Mouse (Mus musculus): Measurements from ENCODE around the gene Gm26938. TPM values are rescaled to one million over a fixed set of nuclear protein-coding genes. Genes with fewer than 3 reads are reported as not detected.

Gm26938 gene
- polyA plus RNA-seq, 1 experiment from 2014 or later: not detected

GRCm38 (mm10) chr5:139824531-139824930, 1.7 kb downstream of the Gm26938 start:
- peaks cover 15% of the 10 kb centered on the region for H3K79me2 ChIP-seq (ENCODE audit: inconsistent target)
- H3K36me3 ChIP-seq (ENCODE audit: inconsistent target): peaks cover 28% of the 10 kb centered on the region
- H3K4me3 ChIP-seq (ENCODE audit: inconsistent target): no peak overlapping the region
- H3K27ac ChIP-seq: no peak overlapping the region
- 95% methylated on average over 10 of the region's 10 CpGs for WGBS (ENCODE audit: missing documents)

DNA sequence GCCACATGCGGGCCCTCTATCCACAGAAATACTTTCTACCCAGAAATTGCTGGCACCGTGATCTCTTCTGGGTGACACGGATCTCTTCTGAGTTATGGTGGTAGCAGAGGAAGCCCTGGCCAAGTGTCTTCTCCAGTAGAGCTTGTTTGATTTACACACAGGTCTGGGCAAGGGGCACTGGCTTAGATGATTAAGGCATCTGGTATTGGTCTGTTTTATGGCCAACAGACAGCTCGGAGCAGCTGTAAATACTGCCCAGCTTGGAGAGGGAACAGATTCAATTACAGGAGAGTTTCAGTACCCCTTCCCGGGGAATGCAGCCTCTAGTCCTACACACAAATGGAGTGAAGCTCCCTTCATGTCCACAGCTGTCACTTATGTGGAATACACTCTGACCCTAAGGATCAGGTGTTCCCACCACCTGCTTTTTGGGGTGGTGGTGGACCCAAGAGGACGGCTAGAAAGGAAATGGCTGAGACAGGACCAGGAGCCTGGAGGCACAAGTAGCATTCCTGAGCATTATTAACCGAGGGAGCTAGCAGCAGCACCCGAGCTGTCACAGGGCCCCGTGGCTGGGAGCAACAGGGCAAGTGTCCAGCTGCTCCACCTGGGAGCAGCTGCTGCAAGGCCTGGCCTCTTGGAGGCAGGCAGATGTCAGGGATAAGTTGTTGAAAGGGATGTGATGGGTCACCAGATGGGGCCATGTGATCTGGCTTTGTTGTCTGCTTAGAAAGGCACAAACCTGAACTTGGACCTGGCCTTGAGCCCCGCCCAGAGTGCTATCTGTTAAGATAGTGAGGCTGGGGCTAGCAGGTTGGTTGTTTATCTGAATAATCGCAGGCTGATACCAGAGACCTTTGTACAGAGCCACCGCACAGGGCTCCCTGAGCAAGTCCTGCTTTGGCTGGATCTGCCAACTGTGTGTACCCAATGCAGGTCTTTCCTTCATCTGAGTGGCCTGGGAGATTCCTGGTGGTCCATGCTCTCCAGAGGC, 4.4 kb downstream of the Gm26938 start:
- Histone ChIP-seq H3K36me3 (ENCODE audit: inconsistent target) (peaks cover 28% of the 10 kb centered on the region), H3K79me2 (ENCODE audit: inconsistent target) (peaks cover 15% of the 10 kb centered on the region), H3K4me3 (ENCODE audit: inconsistent target) (no peak overlapping the region), H3K27ac (no peak overlapping the region)
- WGBS (ENCODE audit: missing documents): 92% methylated on average over 12 of the region's 12 CpGs

DNA sequence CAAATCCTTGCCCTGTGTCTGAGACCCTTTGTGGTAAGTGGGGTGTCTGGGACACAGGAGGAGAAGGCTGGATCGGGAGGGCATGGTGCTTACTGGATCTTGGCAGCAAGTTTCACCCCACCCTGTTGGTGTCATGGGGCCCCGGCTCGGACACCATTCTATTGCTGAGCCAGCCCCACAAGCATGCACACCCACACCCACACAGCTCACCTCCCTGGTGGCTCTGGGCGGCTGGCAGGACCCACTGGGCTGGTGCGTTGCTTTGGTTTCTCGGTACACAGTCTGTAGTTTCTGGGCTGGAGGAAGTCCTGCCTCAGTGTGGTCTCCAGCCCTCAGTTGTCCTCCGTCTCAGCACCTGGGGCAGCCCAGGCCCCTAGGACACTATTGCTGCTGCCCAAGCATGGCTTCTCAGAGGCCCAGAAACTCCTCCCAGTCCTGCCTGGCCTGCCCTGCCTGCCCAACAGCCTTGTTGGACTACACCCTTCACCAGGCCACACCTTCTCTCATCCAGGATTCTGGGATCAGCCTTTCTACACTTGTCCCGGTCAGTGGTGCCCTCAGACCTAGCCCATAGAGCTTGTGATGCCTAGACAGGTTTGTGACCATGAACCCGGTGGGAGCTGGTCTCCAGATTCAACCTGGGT, 6.5 kb downstream of the Gm26938 start, which contains the start of gene Tmem184a:
Gene Tmem184a (minus strand): TSS at position 380 of the 644 bp plus-strand sequence.
- H3K27ac ChIP-seq: no peak within 1 kb of the TSS
- 91% methylated on average over 9 of the region's 9 CpGs for WGBS (ENCODE audit: missing documents)
- H3K36me3 ChIP-seq (ENCODE audit: inconsistent target): peaks cover 28% of the 10 kb centered on the region
- no peak within 1 kb of the TSS for H3K4me3 ChIP-seq (ENCODE audit: inconsistent target)
- no peaks in the 10 kb centered on the region for H3K79me2 ChIP-seq (ENCODE audit: inconsistent target)

DNA sequence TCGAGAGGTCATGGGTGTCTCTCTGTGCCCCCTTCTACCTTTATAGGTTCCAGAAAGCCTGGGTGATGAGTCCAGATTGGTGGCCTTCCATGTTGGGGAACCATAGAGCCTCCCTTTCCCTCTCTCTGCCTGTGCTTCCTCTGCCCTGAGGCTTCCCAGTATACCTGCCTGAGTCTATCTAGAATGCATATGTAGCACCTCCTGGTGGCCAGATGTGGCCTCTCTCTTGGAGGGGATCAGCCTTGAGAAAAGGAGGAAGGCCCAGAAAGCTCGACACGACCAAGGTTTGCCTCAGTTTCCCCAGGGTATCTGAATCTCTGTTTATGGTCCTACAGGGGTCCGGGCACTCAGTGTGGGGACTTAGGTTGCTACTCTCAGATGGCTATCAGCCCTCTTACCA, 7.4 kb downstream of the Gm26938 start:
- H3K27ac ChIP-seq: no peak overlapping the region

GRCm38 (mm10) chr5:139818056-139818455, 8.2 kb downstream of the Gm26938 start:
- H3K36me3 ChIP-seq (ENCODE audit: inconsistent target): peaks cover 15% of the 10 kb centered on the region
- no peaks in the 10 kb centered on the region for H3K79me2 ChIP-seq (ENCODE audit: inconsistent target)
- WGBS (ENCODE audit: missing documents): 82% methylated on average over 3 of the region's 3 CpGs
- no peak overlapping the region for H3K27ac ChIP-seq
- H3K4me3 ChIP-seq (ENCODE audit: inconsistent target): no peak overlapping the region

More for the DNA sequence above, 7.4 kb downstream of the Gm26938 start:
- peaks cover 22% of the 10 kb centered on the region for H3K36me3 ChIP-seq (ENCODE audit: inconsistent target)
- no peaks in the 10 kb centered on the region for H3K79me2 ChIP-seq (ENCODE audit: inconsistent target)
- no peak overlapping the region for H3K4me3 ChIP-seq (ENCODE audit: inconsistent target)
- 39% methylated on average over 4 of the region's 4 CpGs for WGBS (ENCODE audit: missing documents)

DNA sequence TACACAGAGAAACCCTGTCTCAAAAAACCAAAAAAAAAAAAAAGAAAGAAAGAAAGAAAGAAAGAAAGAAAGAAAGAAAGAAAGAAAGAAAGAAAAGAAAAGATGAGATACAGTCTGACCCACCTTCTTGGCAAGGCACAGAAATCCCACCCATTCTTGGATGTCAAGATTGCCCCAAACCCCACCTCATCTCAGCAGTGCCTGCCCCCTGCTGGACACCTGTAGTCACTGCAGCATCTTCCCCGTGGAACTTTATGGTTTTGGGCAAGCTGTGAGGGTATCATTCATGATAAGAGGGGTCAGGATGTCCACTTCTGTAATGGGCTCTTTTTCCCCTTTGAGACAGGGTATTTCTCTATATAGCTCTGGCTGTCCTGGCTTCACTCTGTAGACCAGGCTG, 8.9 kb downstream of the Gm26938 start:
- H3K4me3 ChIP-seq (ENCODE audit: inconsistent target): no peak overlapping the region
- H3K36me3 ChIP-seq (ENCODE audit: inconsistent target): peaks cover 7% of the 10 kb centered on the region; the same call in 1 of the 2 replicates
- 0% methylated on average over 1 of the region's 1 CpGs for WGBS (ENCODE audit: missing documents)
- H3K27ac ChIP-seq: no peak overlapping the region
- H3K79me2 ChIP-seq (ENCODE audit: inconsistent target): no peaks in the 10 kb centered on the region

GRCm38 (mm10) chr5:139816445-139816844, 9.8 kb downstream of the Gm26938 start:
- H3K4me3 ChIP-seq (ENCODE audit: inconsistent target): no peak overlapping the region
- no peak overlapping the region for H3K27ac ChIP-seq
- no peaks in the 10 kb centered on the region for H3K36me3 ChIP-seq (ENCODE audit: inconsistent target)
- no peaks in the 10 kb centered on the region for H3K79me2 ChIP-seq (ENCODE audit: inconsistent target)

GRCm38 (mm10) chr5:139815964-139816363, 10.2 kb downstream of the Gm26938 start:
- H3K36me3 ChIP-seq (ENCODE audit: inconsistent target): no peaks in the 10 kb centered on the region
- H3K27ac ChIP-seq: no peak overlapping the region
- H3K79me2 ChIP-seq (ENCODE audit: inconsistent target): no peaks in the 10 kb centered on the region
- H3K4me3 ChIP-seq (ENCODE audit: inconsistent target): no peak overlapping the region
- WGBS (ENCODE audit: missing documents): 80% methylated on average over 6 of the region's 6 CpGs

DNA sequence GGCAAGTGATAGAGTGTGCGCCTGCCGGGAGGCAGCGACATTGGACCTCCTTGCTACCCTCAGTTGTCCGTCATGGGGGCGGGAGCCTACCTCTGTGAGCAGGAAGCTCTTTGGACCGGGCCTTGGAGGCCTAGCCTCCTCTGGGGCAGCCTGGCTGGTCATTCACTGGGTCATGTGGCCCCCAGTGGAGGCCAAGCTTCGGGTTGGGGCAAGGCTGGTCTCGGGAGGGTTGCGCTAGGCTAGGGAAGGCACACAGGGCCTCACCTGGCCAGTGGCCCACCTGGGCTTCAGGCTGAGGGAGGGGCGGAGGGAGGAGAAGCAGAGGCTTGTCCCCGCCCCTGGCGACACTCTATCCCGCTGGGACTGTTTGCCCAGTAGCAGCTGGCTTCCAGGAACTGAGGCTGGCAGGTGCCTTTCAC, 12.2 kb downstream of the Gm26938 start:
- Histone ChIP-seq H3K79me2 (ENCODE audit: inconsistent target) (no peaks in the 10 kb centered on the region), H3K36me3 (ENCODE audit: inconsistent target) (no peaks in the 10 kb centered on the region), H3K4me3 (ENCODE audit: inconsistent target) (no peak overlapping the region), H3K27ac (no peak overlapping the region)
- WGBS (ENCODE audit: missing documents): 44% methylated on average over 12 of the region's 13 CpGs

DNA sequence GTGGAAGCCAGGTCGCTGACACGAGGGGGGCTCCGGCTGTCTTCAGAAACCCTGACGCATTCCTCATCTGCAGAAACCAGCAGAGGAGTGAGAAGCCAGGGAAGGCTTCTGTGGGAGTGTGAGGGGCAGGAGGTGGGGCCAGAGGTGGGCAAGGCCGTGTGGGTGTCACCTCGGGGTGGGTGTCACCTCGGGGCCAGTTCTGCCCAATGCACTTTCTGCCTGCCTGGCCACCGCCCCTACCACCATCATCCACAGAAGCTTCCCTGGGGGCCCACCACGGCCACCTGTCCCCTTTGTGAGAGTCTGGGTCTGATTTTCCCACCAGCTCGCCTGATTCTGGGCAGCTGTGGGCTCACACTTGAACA, 13.1 kb downstream of the Gm26938 start:
- Histone ChIP-seq H3K79me2 (ENCODE audit: inconsistent target) (no peaks in the 10 kb centered on the region), H3K36me3 (ENCODE audit: inconsistent target) (no peaks in the 10 kb centered on the region), H3K27ac (no peak overlapping the region), H3K4me3 (ENCODE audit: inconsistent target) (no peak overlapping the region)
- WGBS (ENCODE audit: missing documents): 49% methylated on average over 9 of the region's 10 CpGs

DNA sequence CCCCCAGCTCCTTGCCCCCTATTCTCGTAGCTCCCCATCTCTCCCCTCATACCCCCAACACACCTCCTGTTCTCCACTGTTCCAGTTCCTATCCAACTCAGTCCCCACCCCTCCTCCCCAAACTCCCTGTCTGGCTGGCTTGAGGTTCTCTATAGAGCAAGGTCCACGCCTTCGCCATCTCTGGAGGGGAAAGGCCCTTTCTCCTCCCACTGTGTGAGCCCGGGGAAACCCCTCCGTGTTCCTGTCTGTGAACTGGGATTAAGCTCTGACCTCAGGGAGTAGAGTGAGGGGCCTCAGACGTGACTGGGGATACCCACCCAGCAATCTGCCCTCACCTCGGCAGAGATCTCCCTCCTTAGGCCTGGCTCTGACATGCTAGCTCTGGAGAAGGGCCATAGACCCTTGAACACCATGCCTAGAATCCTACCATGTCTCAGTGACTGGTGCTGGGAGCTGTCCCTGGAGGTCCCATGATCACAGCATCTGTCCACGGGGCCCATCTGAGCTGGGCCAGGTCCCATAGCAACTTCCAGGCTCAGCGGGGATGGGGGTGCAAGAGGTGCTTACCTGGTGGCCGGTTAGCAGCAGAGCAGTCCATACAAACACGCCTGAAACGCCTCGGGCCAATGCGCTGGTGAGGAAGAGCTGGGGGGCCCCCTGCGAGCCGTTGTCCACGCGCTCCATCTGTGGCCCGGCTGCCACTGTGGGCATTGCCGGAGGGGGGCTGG, 13.6 kb downstream of the Gm26938 start:
- Histone ChIP-seq H3K79me2 (ENCODE audit: inconsistent target) (no peaks in the 10 kb centered on the region), H3K27ac (no peak overlapping the region), H3K36me3 (ENCODE audit: inconsistent target) (no peaks in the 10 kb centered on the region), H3K4me3 (ENCODE audit: inconsistent target) (no peak overlapping the region)
- WGBS (ENCODE audit: missing documents): 78% methylated on average over 17 of the region's 20 CpGs

- 72% methylated on average over 10 of the region's 15 CpGs for WGBS (ENCODE audit: missing documents)
- no peaks in the 10 kb centered on the region for H3K36me3 ChIP-seq (ENCODE audit: inconsistent target)
- no peak overlapping the region for H3K27ac ChIP-seq
- H3K4me3 ChIP-seq (ENCODE audit: inconsistent target): no peak overlapping the region
- no peaks in the 10 kb centered on the region for H3K79me2 ChIP-seq (ENCODE audit: inconsistent target)
Measured at GRCm38 (mm10) chr5:139811677-139812397, 14.4 kb downstream of the Gm26938 start.

DNA sequence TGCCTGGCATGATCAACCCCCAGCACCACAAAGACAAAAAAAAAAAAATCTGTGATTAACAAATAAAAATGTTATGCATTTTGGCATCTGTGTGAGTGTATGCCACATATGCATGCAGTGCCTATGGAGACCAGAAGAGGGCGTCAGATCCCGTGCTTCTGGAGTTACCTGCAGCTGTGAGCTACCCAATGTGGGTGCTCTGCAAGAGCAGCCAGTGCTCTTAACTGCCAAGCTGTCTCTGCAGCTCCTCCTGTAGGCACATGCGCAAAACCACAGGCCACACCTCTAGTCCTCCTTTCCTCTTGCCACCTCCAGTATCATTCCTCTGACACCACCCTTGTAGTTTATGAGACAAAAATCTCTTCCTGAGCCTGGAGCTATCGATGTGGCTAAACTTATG, 16.8 kb downstream of the Gm26938 start:
- H3K36me3 ChIP-seq (ENCODE audit: inconsistent target): no peaks in the 10 kb centered on the region
- H3K4me3 ChIP-seq (ENCODE audit: inconsistent target): no peak overlapping the region
- WGBS (ENCODE audit: missing documents): 61% methylated on average over 4 of the region's 4 CpGs

GRCm38 (mm10) chr5:139805924-139806323, 20.3 kb downstream of the Gm26938 start:
- Histone ChIP-seq H3K36me3 (ENCODE audit: inconsistent target) (peaks cover 6% of the 10 kb centered on the region), H3K27ac (no peak overlapping the region), H3K79me2 (ENCODE audit: inconsistent target) (no peaks in the 10 kb centered on the region), H3K4me3 (ENCODE audit: inconsistent target) (no peak overlapping the region)
- WGBS (ENCODE audit: missing documents): 95% methylated on average over 8 of the region's 8 CpGs

More for the DNA sequence above, 16.8 kb downstream of the Gm26938 start:
- H3K27ac ChIP-seq: no peak overlapping the region
- H3K79me2 ChIP-seq (ENCODE audit: inconsistent target): no peaks in the 10 kb centered on the region

All from macrophage (primary cell).